Mouse (Mus musculus) bone marrow, adult 2 months (tissue): ENCODE measurements at regions not wholly inside any gene's neighbourhood (a gene's known extent, or its start where the extent isn't known, plus 50 kb on each side); places are given as distances from the start of the nearest gene placed in this dataset.

Experiments
- H3K27ac ChIP-seq: fragments of 200-500 bp; 2 replicates; pipeline ENCODE4 v1.5.1; 2012; ENCODE audit warnings: low read depth, mild to moderate bottlenecking, control low read depth, inconsistent platforms, low read length; ENCODE audit not compliant: control insufficient read depth, poor library complexity, insufficient read depth
- H3K4me1 ChIP-seq: fragments of 200-500 bp; 2 replicates; pipeline ENCODE4 v1.6.1; 2011; ENCODE audit warnings: low read length; ENCODE audit not compliant: control insufficient read depth, insufficient read depth
- H3K4me3 ChIP-seq: fragments of 200-500 bp; replicated peaks from 2 replicates; pipeline ENCODE3; 2011; ENCODE audit warnings: mild to moderate bottlenecking, low read depth, low read length, control low read depth; ENCODE audit not compliant: control insufficient read depth
- CTCF ChIP-seq: fragments of 200-500 bp; IDR thresholded peaks from 2 replicates; pipeline ENCODE4 v1.5.1; 2011; ENCODE audit warnings: low read length, control low read depth; ENCODE audit not compliant: control insufficient read depth, insufficient read depth
- POLR2A ChIP-seq: fragments of 200-500 bp; IDR thresholded peaks from 2 replicates; pipeline ENCODE4 v1.6.1; 2011; ENCODE audit warnings: low read depth, mild to moderate bottlenecking, control low read depth, low read length, borderline replicate concordance; ENCODE audit not compliant: control insufficient read depth
- WGBS: fragments of 180-500 bp; shearing (Covaris S2); methylation state at CpG from one replicate; pipeline ENCODE4 v1.1.7; 2018; 5-methylcytosine and 5-hydroxymethylcytosine counted together

DNA sequence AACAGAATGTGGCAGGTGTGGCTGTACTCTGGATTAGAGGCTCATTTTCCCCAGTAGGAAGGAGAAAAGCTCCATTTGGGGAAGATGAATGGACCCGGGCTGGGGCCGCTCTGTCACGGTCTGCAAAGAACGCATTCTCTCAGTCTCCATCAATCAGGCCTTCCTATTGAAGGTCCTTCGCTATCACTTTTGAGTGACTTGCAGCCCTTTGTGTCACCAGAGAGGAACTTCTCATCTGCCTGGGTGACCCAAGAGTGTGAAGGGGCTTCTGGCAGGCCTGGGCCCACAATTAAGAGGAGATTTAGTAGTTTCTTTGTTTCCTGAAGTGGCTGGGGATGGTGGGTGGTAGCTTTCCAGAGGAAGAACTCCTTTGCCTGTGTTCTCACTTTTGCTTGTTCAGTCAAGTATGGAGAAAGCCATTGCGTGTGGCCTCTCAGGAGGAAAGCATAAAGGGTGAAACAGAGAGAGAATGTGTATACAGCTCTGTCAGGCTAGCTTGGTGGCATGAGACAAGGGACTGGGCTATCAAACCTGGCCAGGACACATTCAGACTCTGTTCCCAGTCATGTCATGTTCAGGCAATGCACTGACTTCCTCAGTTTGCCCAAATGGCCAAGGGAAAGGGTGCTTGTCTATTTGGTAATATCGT is 1374.2 kb downstream of the Gsdmc2 start:
- TF ChIP-seq CTCF (no peak), POLR2A (no peak)
- Histone ChIP-seq H3K27ac (no peak overlapping the region), H3K4me3 (no peak overlapping the region), H3K4me1 (no peaks in the 10 kb centered on the region)
- WGBS, result 88% methylated on average over 7 of the region's 7 CpGs

DNA sequence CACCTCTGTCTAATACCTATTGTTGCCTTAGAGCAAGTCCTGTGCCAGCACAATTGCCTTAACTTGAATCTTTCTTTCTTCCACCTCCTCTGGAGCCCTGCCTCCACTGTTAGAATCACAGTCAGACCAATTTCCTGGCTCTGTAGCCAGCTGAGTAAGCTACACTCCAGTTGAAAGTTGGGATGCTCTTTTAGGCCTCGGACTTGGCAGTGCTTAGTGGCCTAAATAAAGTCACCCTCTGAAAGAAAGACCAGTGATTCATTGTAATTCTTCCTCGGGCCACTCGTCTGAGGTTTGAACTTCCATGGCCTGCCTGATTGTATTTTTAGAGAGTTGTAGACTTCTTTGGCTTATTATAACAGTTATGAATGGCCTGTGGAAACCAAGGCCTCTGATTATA is 1376.9 kb downstream of the Gsdmc2 start:
- TF ChIP-seq CTCF (no peak), POLR2A (no peak)
- no peak overlapping the region for H3K4me3 ChIP-seq
- H3K4me1 ChIP-seq, result no peaks in the 10 kb centered on the region
- WGBS, result 62% methylated on average over 3 of the region's 3 CpGs
- no peak overlapping the region for H3K27ac ChIP-seq

- no peak overlapping the region for H3K27ac ChIP-seq
- H3K4me1 ChIP-seq, result no peaks in the 10 kb centered on the region
- H3K4me3 ChIP-seq, result no peak overlapping the region
- TF ChIP-seq POLR2A, result no peak
- no peak for TF ChIP-seq CTCF
These were observed 1378.1 kb downstream of the Gsdmc2 start for GRCm38 (mm10) chr15:62466856-62467255.

GRCm38 (mm10) chr15:62465026-62465839 is 1379.7 kb downstream of the Gsdmc2 start:
- no peak overlapping the region for H3K27ac ChIP-seq
- H3K4me1 ChIP-seq, result no peaks in the 10 kb centered on the region
- TF ChIP-seq CTCF, result no peak
- 79% methylated on average over 6 of the region's 6 CpGs for whole genome bisulfite sequencing
- H3K4me3 ChIP-seq, result no peak overlapping the region

GRCm38 (mm10) chr15:62462698-62463097 is 1382.3 kb downstream of the Gsdmc2 start:
- Histone ChIP-seq H3K4me1 (no peaks in the 10 kb centered on the region; the same call in 1 of the 2 replicates), H3K27ac (no peak overlapping the region), H3K4me3 (no peak overlapping the region)
- TF ChIP-seq POLR2A (no peak), CTCF (no peak)
- 64% methylated on average over 3 of the region's 3 CpGs for WGBS

DNA sequence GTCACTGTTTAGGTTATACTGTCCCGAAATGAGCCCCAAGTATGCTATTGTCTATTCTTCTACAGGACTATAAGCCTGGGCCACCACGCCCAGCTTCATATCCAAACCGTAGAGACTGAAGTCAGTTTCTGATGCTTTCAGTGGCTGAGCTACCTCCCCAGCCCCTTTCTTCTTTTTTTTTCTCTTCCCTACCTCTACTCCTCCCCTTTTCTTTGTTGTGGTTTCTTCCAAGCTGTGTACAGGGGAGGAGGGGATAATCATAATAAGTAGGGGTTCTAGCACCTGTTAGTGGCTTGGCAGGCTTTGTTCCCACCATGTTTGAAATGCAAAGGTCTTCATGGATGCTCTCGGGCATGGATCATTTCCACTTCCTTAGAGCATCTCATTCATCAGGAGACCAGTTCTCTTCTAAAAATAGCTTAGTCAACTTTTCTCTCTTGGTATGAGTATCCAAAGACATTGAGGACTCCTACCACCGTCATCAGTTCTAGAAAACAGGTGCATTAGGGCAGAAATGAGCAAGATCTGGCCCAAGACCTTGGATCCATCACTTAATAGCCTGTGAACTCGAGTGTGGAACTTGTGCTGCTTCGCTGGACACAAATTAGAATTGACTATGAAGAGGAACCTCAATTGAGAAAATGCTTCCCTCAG is 1383.5 kb downstream of the Gsdmc2 start:
- no peak overlapping the region for H3K27ac ChIP-seq
- WGBS, result 78% methylated on average over 7 of the region's 7 CpGs
- TF ChIP-seq CTCF (no peak), POLR2A (no peak)
- H3K4me1 ChIP-seq, result no peaks in the 10 kb centered on the region; the same call in 1 of the 2 replicates
- H3K4me3 ChIP-seq, result no peak overlapping the region

DNA sequence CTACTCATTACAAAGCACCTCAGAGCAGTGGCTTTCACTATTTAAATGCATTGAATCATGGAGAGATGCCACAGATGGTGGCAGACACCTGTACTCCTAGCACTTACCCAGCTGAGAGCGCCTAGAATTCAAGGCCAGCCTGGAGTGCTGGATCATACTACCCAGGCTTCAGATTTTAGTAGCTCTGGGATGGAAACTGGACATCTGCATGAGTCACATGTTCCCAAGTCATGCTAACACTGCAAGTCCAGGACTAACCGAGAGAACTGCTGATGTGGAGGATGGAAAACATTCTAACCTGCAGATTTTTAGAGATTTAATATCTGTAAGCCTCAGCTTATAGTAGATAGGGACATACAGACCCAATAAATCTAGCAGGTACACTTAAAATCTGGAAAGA is 1384.3 kb downstream of the Gsdmc2 start:
- Histone ChIP-seq H3K27ac (no peak overlapping the region), H3K4me3 (no peak overlapping the region), H3K4me1 (no peaks in the 10 kb centered on the region; the same call in 1 of the 2 replicates)
- no peak for TF ChIP-seq CTCF
- 81% methylated on average over 2 of the region's 2 CpGs for WGBS

DNA sequence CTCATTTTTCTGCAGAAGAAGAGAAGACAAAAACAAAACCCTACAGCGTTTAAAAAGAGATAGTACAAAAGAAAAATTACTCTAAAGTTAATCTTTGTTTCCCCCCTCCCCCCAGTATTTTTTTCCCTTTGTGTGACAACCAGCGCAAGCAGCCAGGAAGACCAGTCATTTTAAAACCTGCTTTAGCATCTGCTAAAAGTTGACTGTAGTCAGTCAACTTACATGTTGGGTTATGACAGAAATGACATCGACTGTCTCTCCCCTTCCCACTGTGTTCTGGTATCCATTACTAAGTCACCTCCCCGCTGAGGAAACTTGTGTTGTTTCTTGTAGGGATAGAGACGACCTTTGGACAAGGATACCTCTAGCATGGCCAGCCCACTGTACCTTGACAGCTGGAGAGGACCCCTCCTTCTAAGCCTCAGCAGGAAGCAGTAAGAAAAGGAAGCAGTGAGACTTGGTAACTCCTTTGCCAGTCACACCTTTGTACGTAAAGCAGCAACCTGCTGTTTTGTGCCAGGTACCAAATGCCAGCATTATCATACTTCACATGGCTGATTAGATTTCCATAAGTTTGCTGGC is 1384.9 kb downstream of the Gsdmc2 start:
- WGBS, result 78% methylated on average over 6 of the region's 6 CpGs
- Histone ChIP-seq H3K27ac (no peak overlapping the region), H3K4me1 (no peaks in the 10 kb centered on the region; the same call in 1 of the 2 replicates), H3K4me3 (no peak overlapping the region)
- TF ChIP-seq CTCF (no peak), POLR2A (no peak)
